Mouse (Mus musculus) liver, embryonic 14.5 days (tissue): ENCODE data around the gene Bptf. TPM values are rescaled to one million over a fixed set of nuclear protein-coding genes. Genes with fewer than 3 reads are reported as not detected.
A peak's percentile ranks its signal among the peaks of the same experiment; 100 is the strongest.
"Not testable (repeated sequence)": the region's sequence is repeated elsewhere in the genome, so short reads cannot be mapped to it uniquely, and the experiment has no call there.

Experiments used
- ATAC-seq: fragments of 200-750 bp; cut with Nextera tagmentation; 2 replicates; pipeline ENCODE4 v1.8.0; 2017; ENCODE audit warnings: moderate number of reproducible peaks, mild to moderate bottlenecking, moderate library complexity; ENCODE audit not compliant: insufficient read depth
- DNase-seq, 3 experiments: peaks; one replicate each; pipeline ENCODE4 v3.0.0-alpha.2; 2012 to 2013; ENCODE audit warnings: low read depth in 3 of 3, low spot score in 3 of 3
- H3K27ac ChIP-seq: fragments of 300-500 bp; sonication (generic); 2 replicates; pipeline ENCODE4 v1.5.1; 2014; ENCODE audit warnings: moderate library complexity, mild to moderate bottlenecking, control low read depth, inconsistent platforms
- H3K27me3 ChIP-seq: fragments of 300-500 bp; sonication (generic); 2 replicates; pipeline ENCODE4 v1.6.1; 2014; ENCODE audit warnings: mild to moderate bottlenecking, low read length, moderate library complexity; ENCODE audit not compliant: control insufficient read depth, insufficient read depth
- H3K36me3 ChIP-seq: fragments of 300-500 bp; sonication (generic); replicated peaks from 2 replicates; pipeline ENCODE4 v1.6.1; 2014; ENCODE audit warnings: low read depth; ENCODE audit not compliant: control insufficient read depth, insufficient read depth
- H3K4me1 ChIP-seq, 2 experiments: fragments of 200-500 bp in 1 of 2; fragments of 300-500 bp in 1 of 2; sonication (generic) in 1 of 2; replicated peaks; 2 replicates each; pipeline ENCODE4 v1.6.1; 2012 to 2014; ENCODE audit warnings: antibody characterized with exemption in 1 of 2, inconsistent platforms in 1 of 2, low read length in 1 of 2; ENCODE audit not compliant: control insufficient read depth in 2 of 2, insufficient read depth in 2 of 2
- H3K4me2 ChIP-seq: fragments of 300-500 bp; sonication (generic); 2 replicates; pipeline ENCODE4 v1.6.1; 2014; ENCODE audit warnings: low read depth, mild to moderate bottlenecking, control low read depth, moderate library complexity
- H3K4me3 ChIP-seq, 2 experiments: fragments of 200-500 bp in 1 of 2; fragments of 300-500 bp in 1 of 2; sonication (generic) in 1 of 2; 2 replicates each; pipeline ENCODE4 v1.5.1; 2012 to 2014; ENCODE audit warnings: low read depth in 2 of 2, low read length in 2 of 2, mild to moderate bottlenecking in 2 of 2, control low read depth in 1 of 2, inconsistent platforms in 1 of 2, moderate library complexity in 1 of 2; ENCODE audit not compliant: insufficient read depth in 1 of 2
- H3K9ac ChIP-seq: fragments of 300-500 bp; sonication (generic); replicated peaks from 2 replicates; pipeline ENCODE4 v1.6.1; 2014; ENCODE audit warnings: mild to moderate bottlenecking, control low read depth, moderate library complexity
- H3K9me3 ChIP-seq: fragments of 300-500 bp; sonication (generic); 2 replicates; pipeline ENCODE4 v1.6.1; 2016; ENCODE audit warnings: low read length, mixed read lengths; ENCODE audit not compliant: control insufficient read depth
- CTCF ChIP-seq: IDR thresholded peaks from 2 replicates; pipeline ENCODE4 v1.5.1; 2016; ENCODE audit warnings: antibody characterized with exemption, low read depth, control low read depth
- EP300 ChIP-seq: IDR thresholded peaks from 2 replicates; pipeline ENCODE4 v1.6.1; 2016; ENCODE audit warnings: antibody characterized with exemption, low read depth
- WGBS: fragments of 180-500 bp; shearing (Covaris S2); extraction: QIAGEN DNeasy Blood & Tissue Kit; methylation state at CpG from one replicate; pipeline ENCODE4 v1.1.7; 2014; ENCODE audit not compliant: insufficient replicate concordance; 5-methylcytosine and 5-hydroxymethylcytosine counted together
- polyA plus RNA-seq, 2 experiments: library from polyadenylated mRNA; depleted of rRNA in 1 of 2; stranded (reverse) in 1 of 2; unstranded in 1 of 2; fragments of >200 nt; fragmentation: Nextera tagmentation in 1 of 2; extraction: Ambion mirVana in 1 of 2; gene quantifications; 2 replicates each; pipeline versions ENCODE4 v1.2.1 to v1.2.3; 2012 to 2014

The Bptf gene
- polyA plus RNA-seq, 2 experiments: 7.5 to 10.3 TPM

- WGBS: 24% methylated on average over 8 of the region's 8 CpGs
- no peaks in the 10 kb centered on the region for H3K27me3 ChIP-seq
These were observed 113.3 kb downstream of the Bptf start for GRCm38 (mm10) chr11:107018606-107019005.

GRCm38 (mm10) chr11:107017339-107017886, 114.5 kb downstream of the Bptf start:
- TF ChIP-seq CTCF: no peak
- no peak for TF ChIP-seq EP300
- H3K9ac ChIP-seq: no peak overlapping the region
- DNase-seq: no peak
- H3K4me3 ChIP-seq: no peak overlapping the region
- no peak overlapping the region for H3K27ac ChIP-seq
- 50% methylated on average over 6 of the region's 6 CpGs for WGBS
- ATAC-seq: no peak
- H3K36me3 ChIP-seq: no peaks in the 10 kb centered on the region
- no peaks in the 10 kb centered on the region for H3K27me3 ChIP-seq
- no peaks in the 10 kb centered on the region; the same call in 1 of the 2 replicates for H3K9me3 ChIP-seq
- no peak overlapping the region for H3K4me2 ChIP-seq
- H3K4me1 ChIP-seq: 0 out of 4 replicates have a peak, but pooled peaks cover 0 to 3% of the 10 kb centered on the region in 2 experiments

More at GRCm38 (mm10) chr11:107018606-107019005, 113.3 kb downstream of the Bptf start:
- Histone ChIP-seq H3K4me2 (no peak overlapping the region), H3K36me3 (no peaks in the 10 kb centered on the region), H3K9ac (no peak overlapping the region), H3K4me3 (no peak overlapping the region), H3K4me1 (0 out of 4 replicates have a peak, but pooled peaks cover 0 to 3% of the 10 kb centered on the region in 2 experiments), H3K9me3 (no peaks in the 10 kb centered on the region; the same call in 1 of the 2 replicates), H3K27ac (no peak overlapping the region)
- ATAC-seq (no peak), DNase-seq (no peak)
- TF ChIP-seq EP300 (no peak), CTCF (peak; percentile 90)

- no peak for TF ChIP-seq EP300
- no peak for TF ChIP-seq CTCF
- ATAC-seq (no peak), DNase-seq (no peak)
- H3K4me3 ChIP-seq: no peak overlapping the region
- 54% methylated on average over 1 of the region's 1 CpGs for WGBS
- no peaks in the 10 kb centered on the region; the same call in 1 of the 2 replicates for H3K9me3 ChIP-seq
- H3K36me3 ChIP-seq: no peaks in the 10 kb centered on the region
- no peak overlapping the region for H3K27ac ChIP-seq
- no peak overlapping the region for H3K9ac ChIP-seq
- H3K4me2 ChIP-seq: no peak overlapping the region
- peaks cover 2 to 3% of the 10 kb centered on the region in 2 experiments; a peak in 2 of 4 replicates for H3K4me1 ChIP-seq
- H3K27me3 ChIP-seq: no peaks in the 10 kb centered on the region
These were observed 115.0 kb downstream of the Bptf start for GRCm38 (mm10) chr11:107016893-107017292.

- not testable (repeated sequence) for H3K27me3 ChIP-seq, ATAC-seq, H3K4me2 ChIP-seq, H3K36me3 ChIP-seq, H3K4me3 ChIP-seq, H3K27ac ChIP-seq, DNase-seq, H3K4me1 ChIP-seq, H3K9me3 ChIP-seq, H3K9ac ChIP-seq
- WGBS: 65% methylated on average over 11 of the region's 11 CpGs
These were observed 116.3 kb downstream of the Bptf start for GRCm38 (mm10) chr11:107015535-107016187.

- Histone ChIP-seq H3K4me1 (peaks cover 3 to 9% of the 10 kb centered on the region in 2 experiments; a peak in 3 of 4 replicates), H3K4me3 (peak overlapping the region; percentile 12 to 16; a peak in 2 of 4 replicates), H3K9me3 (no peaks in the 10 kb centered on the region; the same call in 1 of the 2 replicates), H3K27me3 (no peaks in the 10 kb centered on the region), H3K9ac (no peak overlapping the region), H3K4me2 (peak overlapping the region; percentile 42), H3K27ac (no peak overlapping the region), H3K36me3 (no peaks in the 10 kb centered on the region)
- DNase-seq: peak in 1 of 3 experiments; percentile 49
- 37% methylated on average over 14 of the region's 14 CpGs for WGBS
- peak; percentile 60 for TF ChIP-seq CTCF
- TF ChIP-seq EP300: no peak
- ATAC-seq: no peak
These were observed 117.2 kb downstream of the Bptf start for GRCm38 (mm10) chr11:107014597-107015309.
